Mouse (Mus musculus): ENCODE results near the gene Zfp978. TPM values are rescaled to one million over a fixed set of nuclear protein-coding genes. Genes with fewer than 3 reads are reported as not detected.
"Not testable (repeated sequence)": the region's sequence is repeated elsewhere in the genome, so short reads cannot be mapped to it uniquely, and the experiment has no call there.

Zfp978 gene
- polyA plus RNA-seq, 2 experiments: 0.04 TPM; not detected in 1

DNA sequence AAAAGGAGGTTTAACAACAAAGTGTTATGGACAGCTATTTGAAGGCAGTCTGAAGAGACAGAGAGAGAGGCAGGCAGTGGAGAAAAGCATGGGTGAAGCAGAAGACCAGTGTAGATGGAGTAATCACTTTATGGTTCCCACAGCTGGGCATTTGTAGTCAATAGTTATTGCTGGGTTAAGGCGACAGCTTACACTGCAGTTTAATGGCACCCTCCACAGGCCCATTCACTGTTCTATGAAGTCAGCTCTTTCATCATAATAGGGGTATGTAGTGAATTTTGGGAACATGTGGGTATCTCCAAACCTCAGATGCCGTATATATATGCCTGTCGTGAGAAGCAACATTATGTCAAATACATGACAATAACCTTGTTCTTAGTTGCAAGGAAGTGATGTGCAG, 59.7 kb downstream of the Zfp978 start:
- 48% methylated on average over 3 of the region's 3 CpGs for WGBS (ENCODE audit: insufficient replicate concordance)
- no peak for DNase-seq (ENCODE audit: low read depth in 3 of 3, low spot score in 3 of 3)
- Histone ChIP-seq H3K36me3 (replicated peaks; ENCODE audit: control insufficient read depth, insufficient read depth, low read depth) (no peaks in the 10 kb centered on the region), H3K4me1 (replicated peaks; ENCODE audit: control insufficient read depth in 2 of 2, insufficient read depth in 2 of 2, low read length in 1 of 2) (no peaks in the 10 kb centered on the region), H3K27ac (no peak overlapping the region), H3K4me2 (ENCODE audit: low read depth) (no peak overlapping the region), H3K9me3 (ENCODE audit: control insufficient read depth, low read length) (peaks cover 28% of the 10 kb centered on the region), H3K9ac (replicated peaks) (no peak overlapping the region), H3K4me3 (ENCODE audit: insufficient read depth in 1 of 2, low read depth in 2 of 2, low read length in 2 of 2) (no peak overlapping the region), H3K27me3 (ENCODE audit: control insufficient read depth, insufficient read depth, low read length) (no peaks in the 10 kb centered on the region)
- TF ChIP-seq EP300 (IDR thresholded peaks at IDR 0.05; ENCODE audit: low read depth): no peak
- TF ChIP-seq CTCF (IDR thresholded peaks at IDR 0.05; ENCODE audit: low read depth): no peak
- no peak for ATAC-seq (ENCODE audit: insufficient read depth)

DNA sequence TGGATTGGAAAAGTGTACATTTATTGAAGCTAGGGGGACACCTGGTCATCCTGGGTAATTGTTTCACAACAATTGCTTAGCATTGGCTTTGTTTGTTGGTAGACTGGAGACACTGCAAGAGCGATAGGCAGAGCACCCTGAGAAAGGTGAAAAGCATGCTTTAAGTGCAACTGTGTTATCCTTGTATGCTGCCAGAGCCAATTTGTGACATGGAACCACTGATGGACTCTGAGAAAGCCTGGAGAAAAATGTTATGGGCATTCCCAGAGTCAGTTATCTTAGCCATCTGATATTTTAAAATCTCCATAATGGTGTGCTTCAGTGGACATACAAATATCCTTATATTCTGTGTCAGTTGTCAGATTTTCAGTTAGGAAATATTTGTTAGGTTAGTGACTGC, 60.2 kb downstream of the Zfp978 start:
- 25% methylated on average over 1 of the region's 1 CpGs for WGBS (ENCODE audit: insufficient replicate concordance)
- H3K27ac ChIP-seq; H3K4me1 ChIP-seq (replicated peaks; ENCODE audit: control insufficient read depth in 2 of 2, insufficient read depth in 2 of 2, low read length in 1 of 2); H3K27me3 ChIP-seq (ENCODE audit: control insufficient read depth, insufficient read depth, low read length); H3K4me3 ChIP-seq (ENCODE audit: insufficient read depth in 1 of 2, low read depth in 2 of 2, low read length in 2 of 2); DNase-seq (ENCODE audit: low read depth in 3 of 3, low spot score in 3 of 3); H3K36me3 ChIP-seq (replicated peaks; ENCODE audit: control insufficient read depth, insufficient read depth, low read depth); H3K4me2 ChIP-seq (ENCODE audit: low read depth); H3K9ac ChIP-seq (replicated peaks); ATAC-seq (ENCODE audit: insufficient read depth): not testable (repeated sequence)
- peaks cover 28% of the 10 kb centered on the region for H3K9me3 ChIP-seq (ENCODE audit: control insufficient read depth, low read length)

DNA sequence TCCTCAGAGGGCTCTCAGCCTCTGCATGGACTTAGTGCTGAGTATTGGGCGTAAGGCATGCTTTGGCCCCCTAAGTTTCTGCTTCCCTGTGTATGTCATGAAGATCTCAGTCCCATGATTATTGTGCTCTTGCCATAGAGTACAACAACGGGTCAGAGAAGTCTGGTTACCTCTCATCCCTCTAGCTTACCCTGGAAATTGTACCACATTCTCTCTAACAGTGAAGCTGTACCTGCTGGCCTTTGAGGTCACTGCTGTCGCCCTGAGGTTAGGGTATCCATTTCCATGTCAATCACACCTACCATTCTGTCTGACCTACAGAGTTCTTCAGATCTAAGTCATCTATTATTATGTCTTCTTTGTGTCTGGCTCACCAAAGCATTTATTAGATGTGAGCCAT, 62.0 kb downstream of the Zfp978 start:
- ATAC-seq (ENCODE audit: insufficient read depth) (no peak), DNase-seq (ENCODE audit: low read depth in 3 of 3, low spot score in 3 of 3) (no peak)

GRCm38 (mm10) chr4:147423641-147424298, 62.7 kb downstream of the Zfp978 start:
- 37% methylated on average over 4 of the region's 4 CpGs for WGBS (ENCODE audit: insufficient replicate concordance)
- DNase-seq (ENCODE audit: low read depth in 3 of 3, low spot score in 3 of 3) (no peak), ATAC-seq (ENCODE audit: insufficient read depth) (no peak)

More for the DNA sequence above, 62.0 kb downstream of the Zfp978 start:
- TF ChIP-seq EP300 (IDR thresholded peaks at IDR 0.05; ENCODE audit: low read depth) (no peak), CTCF (IDR thresholded peaks at IDR 0.05; ENCODE audit: low read depth) (no peak)
- no peak overlapping the region for H3K4me3 ChIP-seq (ENCODE audit: insufficient read depth in 1 of 2, low read depth in 2 of 2, low read length in 2 of 2)
- H3K9ac ChIP-seq (replicated peaks): no peak overlapping the region
- H3K27ac ChIP-seq: no peak overlapping the region
- H3K9me3 ChIP-seq (ENCODE audit: control insufficient read depth, low read length): peaks cover 16% of the 10 kb centered on the region
- 29% methylated on average over 3 of the region's 3 CpGs for WGBS (ENCODE audit: insufficient replicate concordance)
- no peaks in the 10 kb centered on the region for H3K27me3 ChIP-seq (ENCODE audit: control insufficient read depth, insufficient read depth, low read length)
- no peaks in the 10 kb centered on the region for H3K36me3 ChIP-seq (replicated peaks; ENCODE audit: control insufficient read depth, insufficient read depth, low read depth)
- H3K4me2 ChIP-seq (ENCODE audit: low read depth): no peak overlapping the region
- no peaks in the 10 kb centered on the region for H3K4me1 ChIP-seq (replicated peaks; ENCODE audit: control insufficient read depth in 2 of 2, insufficient read depth in 2 of 2, low read length in 1 of 2)

GRCm38 (mm10) chr4:147424404-147424803, 63.3 kb downstream of the Zfp978 start:
- H3K36me3 ChIP-seq (replicated peaks; ENCODE audit: control insufficient read depth, insufficient read depth, low read depth); H3K4me2 ChIP-seq (ENCODE audit: low read depth); H3K9ac ChIP-seq (replicated peaks); H3K27ac ChIP-seq; H3K4me3 ChIP-seq (ENCODE audit: insufficient read depth in 1 of 2, low read depth in 2 of 2, low read length in 2 of 2); ATAC-seq (ENCODE audit: insufficient read depth); H3K4me1 ChIP-seq (replicated peaks; ENCODE audit: control insufficient read depth in 2 of 2, insufficient read depth in 2 of 2, low read length in 1 of 2); DNase-seq (ENCODE audit: low read depth in 3 of 3, low spot score in 3 of 3); H3K27me3 ChIP-seq (ENCODE audit: control insufficient read depth, insufficient read depth, low read length): not testable (repeated sequence)
- peaks cover 13% of the 10 kb centered on the region for H3K9me3 ChIP-seq (ENCODE audit: control insufficient read depth, low read length)
- WGBS (ENCODE audit: insufficient replicate concordance): 34% methylated on average over 3 of the region's 3 CpGs

More at GRCm38 (mm10) chr4:147423641-147424298, 62.7 kb downstream of the Zfp978 start:
- Histone ChIP-seq H3K9me3 (ENCODE audit: control insufficient read depth, low read length) (peaks cover 16% of the 10 kb centered on the region), H3K27me3 (ENCODE audit: control insufficient read depth, insufficient read depth, low read length) (no peaks in the 10 kb centered on the region), H3K4me3 (ENCODE audit: insufficient read depth in 1 of 2, low read depth in 2 of 2, low read length in 2 of 2) (no peak overlapping the region), H3K4me1 (replicated peaks; ENCODE audit: control insufficient read depth in 2 of 2, insufficient read depth in 2 of 2, low read length in 1 of 2) (no peaks in the 10 kb centered on the region), H3K27ac (no peak overlapping the region), H3K9ac (replicated peaks) (no peak overlapping the region), H3K36me3 (replicated peaks; ENCODE audit: control insufficient read depth, insufficient read depth, low read depth) (no peaks in the 10 kb centered on the region), H3K4me2 (ENCODE audit: low read depth) (no peak overlapping the region)
- TF ChIP-seq EP300 (IDR thresholded peaks at IDR 0.05; ENCODE audit: low read depth) (no peak), CTCF (IDR thresholded peaks at IDR 0.05; ENCODE audit: low read depth) (no peak)
